Mouse (Mus musculus): Measurements from ENCODE around the gene Qdpr.

GRCm38 (mm10) chr5:45406129-45406528 is 43.9 kb downstream of the Qdpr start:
- TF ChIP-seq ZC3H11A (IDR thresholded peaks at IDR 0.05; ENCODE audit: borderline replicate concordance, low read depth, low read length) (no peak), MAFK (IDR thresholded peaks at IDR 0.05; ENCODE audit: insufficient read depth, low read depth, low read length) (no peak), CHD2 (IDR thresholded peaks at IDR 0.05; ENCODE audit: low read depth, low read length) (no peak), HCFC1 (IDR thresholded peaks at IDR 0.05; ENCODE audit: borderline replicate concordance, insufficient read depth, low read length) (no peak)
